Mouse (Mus musculus): ENCODE results near the gene Cfap61. TPM values are rescaled to one million over a fixed set of nuclear protein-coding genes. Genes with fewer than 3 reads are reported as not detected.

Cfap61 gene
- polyA plus RNA-seq, 1 experiment from 2014 or later = 3.1 TPM

DNA sequence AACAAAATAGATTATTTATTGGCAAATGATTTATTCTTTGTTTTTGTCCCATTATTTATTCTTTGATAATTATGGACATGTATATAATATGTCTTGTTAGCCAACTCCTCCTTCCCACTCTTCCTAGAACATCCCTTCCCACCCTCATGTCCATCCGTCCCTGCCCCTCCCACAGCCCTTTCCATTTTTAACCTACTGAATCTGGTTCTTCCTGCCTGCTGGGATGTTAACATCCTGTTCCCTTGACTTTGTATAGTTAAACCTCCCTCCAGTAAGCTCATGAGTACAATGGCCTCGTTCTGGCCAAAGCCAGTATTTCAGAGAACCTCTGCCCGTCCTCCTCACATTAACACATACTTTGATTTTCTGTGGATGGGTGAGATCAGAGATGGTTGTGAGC lies 6.8 kb downstream of the Cfap61 start:
- no peak overlapping the region for H3K9ac ChIP-seq (ENCODE audit: low read length)
- ATAC-seq (ENCODE audit: insufficient read depth, low FRiP score, low TSS enrichment) (no peak), DNase-seq (ENCODE audit: low spot score) (no peak)
- no peaks in the 10 kb centered on the region for H3K9me3 ChIP-seq (ENCODE audit: control insufficient read depth, low read length)
- H3K4me2 ChIP-seq (ENCODE audit: low read depth) = no peak overlapping the region
- 60% methylated on average over 3 of the region's 3 CpGs for WGBS
- no peaks in the 10 kb centered on the region for H3K27me3 ChIP-seq (ENCODE audit: control insufficient read depth, insufficient read depth, low read length)
- no peaks in the 10 kb centered on the region for H3K36me3 ChIP-seq (ENCODE audit: control insufficient read depth, insufficient read depth, low read length)
- H3K27ac ChIP-seq (ENCODE audit: low read depth, low read length) = no peak overlapping the region
- H3K4me3 ChIP-seq (ENCODE audit: low read depth, low read length) = no peak overlapping the region
- no peaks in the 10 kb centered on the region for H3K4me1 ChIP-seq (ENCODE audit: control insufficient read depth, insufficient read depth, low read length)

DNA sequence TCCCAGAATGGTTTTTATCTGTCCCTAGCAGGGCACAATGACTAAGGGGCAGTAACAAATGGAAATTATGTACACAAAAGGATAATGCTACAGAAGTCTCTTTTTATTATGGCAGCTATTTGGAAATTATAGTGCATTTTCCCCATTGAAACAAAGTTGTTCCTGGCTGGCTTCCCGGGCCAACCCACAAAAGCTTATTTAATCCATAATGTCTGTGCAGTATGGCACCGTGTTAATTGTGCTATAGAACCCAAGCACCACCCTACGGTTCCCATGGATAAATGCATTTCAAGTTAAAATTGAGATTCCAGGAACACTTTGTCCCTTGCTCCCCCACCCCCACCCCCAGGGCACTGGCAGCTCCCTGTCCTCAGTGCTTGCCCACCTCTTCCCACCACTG lies 9.7 kb downstream of the Cfap61 start:
- Histone ChIP-seq H3K9me3 (ENCODE audit: control insufficient read depth, low read length) (no peaks in the 10 kb centered on the region), H3K36me3 (ENCODE audit: control insufficient read depth, insufficient read depth, low read length) (no peaks in the 10 kb centered on the region), H3K4me2 (ENCODE audit: low read depth) (no peak overlapping the region), H3K4me1 (ENCODE audit: control insufficient read depth, insufficient read depth, low read length) (no peaks in the 10 kb centered on the region), H3K9ac (ENCODE audit: low read length) (no peak overlapping the region), H3K4me3 (ENCODE audit: low read depth, low read length) (no peak overlapping the region), H3K27ac (ENCODE audit: low read depth, low read length) (no peak overlapping the region), H3K27me3 (ENCODE audit: control insufficient read depth, insufficient read depth, low read length) (no peaks in the 10 kb centered on the region)
- ATAC-seq (ENCODE audit: insufficient read depth, low FRiP score, low TSS enrichment) (no peak), DNase-seq (ENCODE audit: low spot score) (no peak)
- WGBS = 75% methylated on average over 3 of the region's 3 CpGs

DNA sequence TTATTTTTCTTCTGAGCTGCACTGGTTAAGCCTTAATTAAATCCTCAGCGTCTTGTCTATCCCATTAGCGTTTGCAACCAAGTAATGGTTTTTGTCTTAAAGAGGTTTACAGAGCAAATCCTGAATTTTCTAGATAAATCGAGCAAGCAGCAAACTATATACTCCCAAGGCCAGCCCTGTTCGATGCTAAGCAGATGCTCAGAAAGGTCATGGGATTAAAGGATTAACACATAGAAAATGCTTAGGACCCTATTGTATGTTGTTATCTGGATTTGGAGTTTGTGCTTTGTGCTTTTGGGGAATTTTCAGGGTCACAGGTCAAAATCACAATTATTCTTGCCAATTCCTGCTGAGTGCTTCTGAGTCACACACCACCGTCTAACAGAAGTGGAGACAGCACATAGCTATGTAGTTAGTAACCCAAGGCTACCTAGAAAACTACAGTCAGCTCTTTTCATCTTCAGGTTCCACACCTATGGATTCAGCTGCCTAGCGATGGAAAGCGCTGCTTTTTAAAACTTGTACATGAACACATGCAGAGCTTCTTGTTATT lies 13.9 kb downstream of the Cfap61 start:
- Histone ChIP-seq H3K27ac (ENCODE audit: low read depth, low read length) (no peak overlapping the region), H3K9me3 (ENCODE audit: control insufficient read depth, low read length) (no peaks in the 10 kb centered on the region), H3K27me3 (ENCODE audit: control insufficient read depth, insufficient read depth, low read length) (no peaks in the 10 kb centered on the region), H3K4me1 (ENCODE audit: control insufficient read depth, insufficient read depth, low read length) (peaks cover 11% of the 10 kb centered on the region; the same call in 1 of the 2 replicates), H3K4me2 (ENCODE audit: low read depth) (no peak overlapping the region), H3K4me3 (ENCODE audit: low read depth, low read length) (no peak overlapping the region), H3K9ac (ENCODE audit: low read length) (no peak overlapping the region), H3K36me3 (ENCODE audit: control insufficient read depth, insufficient read depth, low read length) (no peaks in the 10 kb centered on the region)
- DNase-seq (ENCODE audit: low spot score) (no peak), ATAC-seq (ENCODE audit: insufficient read depth, low FRiP score, low TSS enrichment) (no peak)
- 81% methylated on average over 7 of the region's 7 CpGs for WGBS

DNA sequence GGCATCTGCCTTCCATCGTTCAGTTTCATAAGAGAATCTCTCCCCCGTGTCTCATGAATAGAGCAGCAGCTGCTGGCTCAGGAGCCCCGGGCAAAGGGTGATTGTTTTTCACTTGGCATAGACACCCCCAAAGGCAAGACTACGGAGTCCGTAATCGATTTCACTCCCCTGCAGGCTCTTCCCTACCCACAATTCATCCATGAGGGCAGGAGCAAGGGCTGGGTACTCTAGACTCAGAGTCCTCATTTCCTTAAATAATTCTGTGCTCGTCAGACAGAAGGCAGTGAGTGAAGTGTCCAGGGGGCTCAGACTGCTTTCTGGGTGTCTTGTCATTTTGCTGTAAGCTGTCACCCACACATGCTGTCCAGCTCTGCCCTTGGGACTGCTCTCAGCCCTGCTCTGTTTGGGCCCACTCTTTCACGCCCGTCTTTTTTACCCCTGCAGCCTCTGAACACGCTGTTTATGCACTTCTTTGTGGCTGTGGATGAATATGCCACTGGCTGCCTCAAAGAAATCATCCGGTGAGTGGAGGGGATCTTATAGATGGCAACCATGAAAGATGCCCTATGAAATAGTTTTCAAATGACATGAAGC lies 15.0 kb downstream of the Cfap61 start:
- DNase-seq (ENCODE audit: low spot score) (peak; percentile 39), ATAC-seq (ENCODE audit: insufficient read depth, low FRiP score, low TSS enrichment) (peak; percentile 75; the same call in 1 of the 2 replicates)
- no peaks in the 10 kb centered on the region for H3K27me3 ChIP-seq (ENCODE audit: control insufficient read depth, insufficient read depth, low read length)
- H3K36me3 ChIP-seq (ENCODE audit: control insufficient read depth, insufficient read depth, low read length) = no peaks in the 10 kb centered on the region
- no peak overlapping the region for H3K9ac ChIP-seq (ENCODE audit: low read length)
- 37% methylated on average over 11 of the region's 11 CpGs for WGBS
- H3K9me3 ChIP-seq (ENCODE audit: control insufficient read depth, low read length) = no peaks in the 10 kb centered on the region
- no peak overlapping the region for H3K4me2 ChIP-seq (ENCODE audit: low read depth)
- H3K4me3 ChIP-seq (ENCODE audit: low read depth, low read length) = no peak overlapping the region
- peaks cover 11% of the 10 kb centered on the region; the same call in 1 of the 2 replicates for H3K4me1 ChIP-seq (ENCODE audit: control insufficient read depth, insufficient read depth, low read length)
- H3K27ac ChIP-seq (ENCODE audit: low read depth, low read length) = 0 out of 2 replicates have a peak overlapping the region, but pooled peaks have one; percentile 60

DNA sequence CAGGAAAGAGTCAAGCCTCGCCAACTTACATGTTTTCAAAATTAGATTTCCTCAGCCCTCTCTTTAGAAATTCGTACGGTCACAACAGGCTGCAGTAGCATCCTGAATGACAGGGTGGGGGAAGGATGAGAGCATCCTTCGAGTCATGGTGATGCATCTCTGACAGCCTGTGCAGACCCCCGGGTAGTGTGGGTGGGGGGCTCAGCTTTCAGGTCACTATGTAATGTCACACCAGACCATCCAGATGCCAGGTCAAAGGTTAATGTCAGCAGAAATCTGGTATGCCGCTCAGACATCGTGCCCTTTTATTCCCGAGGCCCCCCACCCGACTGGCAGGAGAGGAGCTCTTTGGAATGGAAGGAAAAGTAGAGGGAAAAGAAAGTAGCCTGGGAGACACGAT lies 15.7 kb downstream of the Cfap61 start:
- no peaks in the 10 kb centered on the region for H3K9me3 ChIP-seq (ENCODE audit: control insufficient read depth, low read length)
- peaks cover 11% of the 10 kb centered on the region; the same call in 1 of the 2 replicates for H3K4me1 ChIP-seq (ENCODE audit: control insufficient read depth, insufficient read depth, low read length)
- no peak overlapping the region for H3K4me3 ChIP-seq (ENCODE audit: low read depth, low read length)
- H3K4me2 ChIP-seq (ENCODE audit: low read depth) = no peak overlapping the region
- no peak overlapping the region for H3K9ac ChIP-seq (ENCODE audit: low read length)
- H3K36me3 ChIP-seq (ENCODE audit: control insufficient read depth, insufficient read depth, low read length) = no peaks in the 10 kb centered on the region
- ATAC-seq (ENCODE audit: insufficient read depth, low FRiP score, low TSS enrichment) (peak; percentile 20; the same call in 1 of the 2 replicates), DNase-seq (ENCODE audit: low spot score) (peak; percentile 24)
- WGBS = 19% methylated on average over 10 of the region's 10 CpGs
- H3K27me3 ChIP-seq (ENCODE audit: control insufficient read depth, insufficient read depth, low read length) = no peaks in the 10 kb centered on the region
- no peak overlapping the region for H3K27ac ChIP-seq (ENCODE audit: low read depth, low read length)

DNA sequence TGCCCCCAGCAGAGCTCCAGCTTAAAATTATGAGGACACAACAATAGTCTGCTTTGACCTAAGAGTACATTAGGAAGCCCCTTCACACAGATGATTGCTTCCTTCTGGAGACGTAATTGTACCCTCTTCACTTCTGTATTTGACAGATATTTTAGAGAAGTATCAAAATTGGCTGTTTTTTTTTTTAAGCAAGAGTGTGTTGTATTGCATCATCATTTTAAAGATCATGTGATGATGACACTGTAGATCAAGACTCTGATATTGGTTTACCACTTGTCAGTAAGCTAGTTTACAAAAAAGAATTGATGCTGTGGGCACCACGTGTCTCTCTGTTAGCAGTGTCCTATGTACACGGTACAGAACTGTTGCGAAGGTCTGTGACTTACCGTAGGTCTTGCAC lies 18.1 kb downstream of the Cfap61 start:
- H3K9me3 ChIP-seq (ENCODE audit: control insufficient read depth, low read length) = no peaks in the 10 kb centered on the region
- H3K9ac ChIP-seq (ENCODE audit: low read length) = no peak overlapping the region
- H3K4me2 ChIP-seq (ENCODE audit: low read depth) = no peak overlapping the region
- H3K27me3 ChIP-seq (ENCODE audit: control insufficient read depth, insufficient read depth, low read length) = no peaks in the 10 kb centered on the region
- no peak for ATAC-seq (ENCODE audit: insufficient read depth, low FRiP score, low TSS enrichment)
- no peaks in the 10 kb centered on the region for H3K36me3 ChIP-seq (ENCODE audit: control insufficient read depth, insufficient read depth, low read length)
- DNase-seq (ENCODE audit: low spot score) = no peak
- peaks cover 11% of the 10 kb centered on the region; the same call in 1 of the 2 replicates for H3K4me1 ChIP-seq (ENCODE audit: control insufficient read depth, insufficient read depth, low read length)
- no peak overlapping the region for H3K4me3 ChIP-seq (ENCODE audit: low read depth, low read length)
- no peak overlapping the region for H3K27ac ChIP-seq (ENCODE audit: low read depth, low read length)
- WGBS = 72% methylated on average over 5 of the region's 5 CpGs

DNA sequence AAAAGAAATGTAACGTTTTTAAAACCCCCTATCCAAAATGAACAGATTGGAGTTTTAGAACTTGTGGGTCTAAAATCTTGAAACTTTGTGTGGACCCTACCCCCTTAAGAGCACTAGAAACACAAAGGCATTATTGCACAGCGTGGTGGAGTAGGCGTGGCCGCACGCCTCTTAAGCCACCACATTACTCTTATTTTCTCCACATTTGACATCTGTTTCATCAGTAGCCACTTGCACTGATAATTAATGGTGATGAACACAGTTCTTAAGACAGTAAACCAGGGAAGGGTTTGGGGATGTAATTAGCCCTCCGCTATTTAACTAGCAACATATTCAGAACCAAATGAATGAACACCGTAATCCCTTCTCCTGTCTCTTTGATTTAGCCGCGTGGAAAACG lies 21.3 kb downstream of the Cfap61 start:
- Histone ChIP-seq H3K4me1 (ENCODE audit: control insufficient read depth, insufficient read depth, low read length) (no peaks in the 10 kb centered on the region), H3K36me3 (ENCODE audit: control insufficient read depth, insufficient read depth, low read length) (no peaks in the 10 kb centered on the region), H3K4me2 (ENCODE audit: low read depth) (no peak overlapping the region), H3K9me3 (ENCODE audit: control insufficient read depth, low read length) (no peaks in the 10 kb centered on the region), H3K27ac (ENCODE audit: low read depth, low read length) (no peak overlapping the region), H3K4me3 (ENCODE audit: low read depth, low read length) (no peak overlapping the region), H3K9ac (ENCODE audit: low read length) (no peak overlapping the region), H3K27me3 (ENCODE audit: control insufficient read depth, insufficient read depth, low read length) (no peaks in the 10 kb centered on the region)
- DNase-seq (ENCODE audit: low spot score) (no peak), ATAC-seq (ENCODE audit: insufficient read depth, low FRiP score, low TSS enrichment) (no peak)
- WGBS = 51% methylated on average over 10 of the region's 10 CpGs

DNA sequence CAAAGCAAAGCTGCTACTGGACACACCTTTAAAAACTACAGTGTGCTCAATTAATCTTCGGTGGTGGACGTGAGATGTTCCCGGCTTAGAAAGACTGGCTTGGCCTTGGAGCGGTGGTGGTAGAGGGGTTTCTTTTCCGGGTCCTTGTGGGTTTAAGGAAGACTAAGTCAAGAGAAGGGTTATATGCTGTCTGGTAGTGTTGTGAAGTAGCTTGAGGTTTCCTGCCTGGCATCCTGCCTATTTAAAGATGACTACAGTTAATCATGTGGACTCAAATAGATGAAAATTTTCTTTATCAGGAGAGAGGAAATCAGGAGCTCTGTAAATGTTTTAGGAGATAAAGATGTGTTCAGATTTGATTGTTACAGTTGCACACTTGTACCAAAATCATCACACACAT lies 21.7 kb downstream of the Cfap61 start:
- ATAC-seq (ENCODE audit: insufficient read depth, low FRiP score, low TSS enrichment) = no peak
- DNase-seq (ENCODE audit: low spot score) = no peak
- Histone ChIP-seq H3K27ac (ENCODE audit: low read depth, low read length) (no peak overlapping the region), H3K9ac (ENCODE audit: low read length) (no peak overlapping the region), H3K9me3 (ENCODE audit: control insufficient read depth, low read length) (no peaks in the 10 kb centered on the region), H3K4me1 (ENCODE audit: control insufficient read depth, insufficient read depth, low read length) (no peaks in the 10 kb centered on the region), H3K36me3 (ENCODE audit: control insufficient read depth, insufficient read depth, low read length) (no peaks in the 10 kb centered on the region), H3K4me2 (ENCODE audit: low read depth) (no peak overlapping the region), H3K4me3 (ENCODE audit: low read depth, low read length) (no peak overlapping the region), H3K27me3 (ENCODE audit: control insufficient read depth, insufficient read depth, low read length) (no peaks in the 10 kb centered on the region)
- WGBS = 60% methylated on average over 5 of the region's 5 CpGs

DNA sequence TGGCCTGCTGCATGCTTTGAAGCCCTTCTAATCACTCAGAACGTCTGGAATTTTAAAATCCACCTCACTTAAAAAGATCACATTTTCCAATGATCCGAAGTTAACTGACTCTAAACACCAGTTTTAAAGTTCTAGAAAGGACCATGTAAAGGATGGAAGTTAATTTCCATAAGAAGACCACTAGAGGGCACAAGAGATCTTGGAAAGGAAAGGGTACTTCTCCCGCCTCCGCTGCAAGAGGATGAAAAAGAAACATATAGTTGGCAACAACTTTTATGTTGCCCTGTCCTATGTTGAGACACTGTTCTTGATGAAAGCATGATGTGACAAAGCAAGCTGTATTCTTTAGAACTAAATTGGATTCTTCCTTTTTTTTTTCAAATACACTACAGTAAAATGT lies 22.9 kb downstream of the Cfap61 start:
- H3K36me3 ChIP-seq (ENCODE audit: control insufficient read depth, insufficient read depth, low read length) = no peaks in the 10 kb centered on the region
- no peak for ATAC-seq (ENCODE audit: insufficient read depth, low FRiP score, low TSS enrichment)
- DNase-seq (ENCODE audit: low spot score) = no peak
- no peaks in the 10 kb centered on the region for H3K9me3 ChIP-seq (ENCODE audit: control insufficient read depth, low read length)
- H3K27ac ChIP-seq (ENCODE audit: low read depth, low read length) = no peak overlapping the region
- 17% methylated on average over 4 of the region's 4 CpGs for WGBS
- H3K4me2 ChIP-seq (ENCODE audit: low read depth) = no peak overlapping the region
- no peaks in the 10 kb centered on the region for H3K4me1 ChIP-seq (ENCODE audit: control insufficient read depth, insufficient read depth, low read length)
- no peak overlapping the region for H3K9ac ChIP-seq (ENCODE audit: low read length)
- H3K4me3 ChIP-seq (ENCODE audit: low read depth, low read length) = no peak overlapping the region
- H3K27me3 ChIP-seq (ENCODE audit: control insufficient read depth, insufficient read depth, low read length) = no peaks in the 10 kb centered on the region
